Mouse (Mus musculus): ENCODE results near the gene Igdcc4. TPM values are rescaled to one million over a fixed set of nuclear protein-coding genes. Genes with fewer than 3 reads are reported as not detected.

Igdcc4 gene
- polyA plus RNA-seq, 1 experiment from 2014 or later, result 55.6 TPM

GRCm38 (mm10) chr9:65154692-65155455, 53.6 kb downstream of the Igdcc4 start:
- no peak overlapping the region for H3K27ac ChIP-seq (replicated peaks; ENCODE audit: low read depth, low read length)
- no peak for ATAC-seq (ENCODE audit: low read depth)
- no peaks in the 10 kb centered on the region for H3K9me3 ChIP-seq (ENCODE audit: control insufficient read depth, low read length)
- H3K4me1 ChIP-seq (ENCODE audit: control insufficient read depth, insufficient read depth, low read length), result peaks cover 16% of the 10 kb centered on the region
- WGBS, result 41% methylated on average over 9 of the region's 9 CpGs
- no peak overlapping the region for H3K9ac ChIP-seq (ENCODE audit: low read depth, low read length)
- no peaks in the 10 kb centered on the region for H3K36me3 ChIP-seq (ENCODE audit: control insufficient read depth, insufficient read depth, low read length)
- no peak for DNase-seq (ENCODE audit: low spot score)
- H3K4me2 ChIP-seq (ENCODE audit: low read depth, low read length), result no peak overlapping the region
- no peaks in the 10 kb centered on the region for H3K27me3 ChIP-seq (replicated peaks; ENCODE audit: control insufficient read depth, insufficient read depth, low read length)
- H3K4me3 ChIP-seq (ENCODE audit: low read depth, low read length), result no peak overlapping the region

- Histone ChIP-seq H3K36me3 (ENCODE audit: control insufficient read depth, insufficient read depth, low read length) (no peaks in the 10 kb centered on the region), H3K9ac (ENCODE audit: low read depth, low read length) (no peak overlapping the region), H3K27ac (replicated peaks; ENCODE audit: low read depth, low read length) (no peak overlapping the region), H3K4me2 (ENCODE audit: low read depth, low read length) (no peak overlapping the region), H3K4me1 (ENCODE audit: control insufficient read depth, insufficient read depth, low read length) (peaks cover 16% of the 10 kb centered on the region), H3K27me3 (replicated peaks; ENCODE audit: control insufficient read depth, insufficient read depth, low read length) (peaks cover 8% of the 10 kb centered on the region; the same call in 1 of the 2 replicates), H3K4me3 (ENCODE audit: low read depth, low read length) (no peak overlapping the region), H3K9me3 (ENCODE audit: control insufficient read depth, low read length) (no peaks in the 10 kb centered on the region)
- 8% methylated on average over 7 of the region's 8 CpGs for WGBS
- ATAC-seq (ENCODE audit: low read depth), result peak; percentile 24; the same call in 1 of the 2 replicates
- DNase-seq (ENCODE audit: low spot score), result no peak
Observed at GRCm38 (mm10) chr9:65156604-65157003, 55.3 kb downstream of the Igdcc4 start.

GRCm38 (mm10) chr9:65157631-65158030, 56.3 kb downstream of the Igdcc4 start:
- Histone ChIP-seq H3K9ac (ENCODE audit: low read depth, low read length) (no peak overlapping the region), H3K27ac (replicated peaks; ENCODE audit: low read depth, low read length) (no peak overlapping the region), H3K4me1 (ENCODE audit: control insufficient read depth, insufficient read depth, low read length) (peaks cover 16% of the 10 kb centered on the region), H3K9me3 (ENCODE audit: control insufficient read depth, low read length) (no peaks in the 10 kb centered on the region), H3K4me3 (ENCODE audit: low read depth, low read length) (no peak overlapping the region), H3K36me3 (ENCODE audit: control insufficient read depth, insufficient read depth, low read length) (no peaks in the 10 kb centered on the region), H3K4me2 (ENCODE audit: low read depth, low read length) (no peak overlapping the region), H3K27me3 (replicated peaks; ENCODE audit: control insufficient read depth, insufficient read depth, low read length) (peaks cover 17% of the 10 kb centered on the region)
- no peak for ATAC-seq (ENCODE audit: low read depth)
- 22% methylated on average over 6 of the region's 6 CpGs for WGBS
- DNase-seq (ENCODE audit: low spot score), result no peak

GRCm38 (mm10) chr9:65161188-65161587, 59.9 kb downstream of the Igdcc4 start:
- H3K4me2 ChIP-seq (ENCODE audit: low read depth, low read length), result no peak overlapping the region
- H3K4me1 ChIP-seq (ENCODE audit: control insufficient read depth, insufficient read depth, low read length), result peaks cover 19% of the 10 kb centered on the region
- no peak overlapping the region for H3K9ac ChIP-seq (ENCODE audit: low read depth, low read length)
- H3K9me3 ChIP-seq (ENCODE audit: control insufficient read depth, low read length), result no peaks in the 10 kb centered on the region
- 50% methylated on average over 4 of the region's 4 CpGs for WGBS
- peaks cover 33% of the 10 kb centered on the region for H3K27me3 ChIP-seq (replicated peaks; ENCODE audit: control insufficient read depth, insufficient read depth, low read length)
- no peaks in the 10 kb centered on the region for H3K36me3 ChIP-seq (ENCODE audit: control insufficient read depth, insufficient read depth, low read length)
- no peak overlapping the region for H3K4me3 ChIP-seq (ENCODE audit: low read depth, low read length)
- no peak overlapping the region for H3K27ac ChIP-seq (replicated peaks; ENCODE audit: low read depth, low read length)
- ATAC-seq (ENCODE audit: low read depth) (no peak), DNase-seq (ENCODE audit: low spot score) (no peak)

GRCm38 (mm10) chr9:65161881-65162280, 60.6 kb downstream of the Igdcc4 start:
- H3K27me3 ChIP-seq (replicated peaks; ENCODE audit: control insufficient read depth, insufficient read depth, low read length), result peaks cover 33% of the 10 kb centered on the region
- no peak overlapping the region for H3K4me2 ChIP-seq (ENCODE audit: low read depth, low read length)
- 26% methylated on average over 8 of the region's 8 CpGs for WGBS
- no peak overlapping the region for H3K4me3 ChIP-seq (ENCODE audit: low read depth, low read length)
- DNase-seq (ENCODE audit: low spot score) (no peak), ATAC-seq (ENCODE audit: low read depth) (no peak)
- H3K4me1 ChIP-seq (ENCODE audit: control insufficient read depth, insufficient read depth, low read length), result peaks cover 12% of the 10 kb centered on the region
- H3K9me3 ChIP-seq (ENCODE audit: control insufficient read depth, low read length), result no peaks in the 10 kb centered on the region
- H3K27ac ChIP-seq (replicated peaks; ENCODE audit: low read depth, low read length), result no peak overlapping the region
- no peak overlapping the region for H3K9ac ChIP-seq (ENCODE audit: low read depth, low read length)
- H3K36me3 ChIP-seq (ENCODE audit: control insufficient read depth, insufficient read depth, low read length), result no peaks in the 10 kb centered on the region

GRCm38 (mm10) chr9:65162711-65163639, 61.7 kb downstream of the Igdcc4 start:
- Histone ChIP-seq H3K4me3 (ENCODE audit: low read depth, low read length) (peak overlapping the region; percentile 50), H3K9me3 (ENCODE audit: control insufficient read depth, low read length) (no peaks in the 10 kb centered on the region), H3K4me1 (ENCODE audit: control insufficient read depth, insufficient read depth, low read length) (peaks cover 4% of the 10 kb centered on the region; the same call in 1 of the 2 replicates), H3K27me3 (replicated peaks; ENCODE audit: control insufficient read depth, insufficient read depth, low read length) (peaks cover 33% of the 10 kb centered on the region), H3K27ac (replicated peaks; ENCODE audit: low read depth, low read length) (no peak overlapping the region), H3K9ac (ENCODE audit: low read depth, low read length) (peak overlapping the region; percentile 58), H3K36me3 (ENCODE audit: control insufficient read depth, insufficient read depth, low read length) (no peaks in the 10 kb centered on the region), H3K4me2 (ENCODE audit: low read depth, low read length) (peak overlapping the region; percentile 95)
- peak; percentile 62; the same call in 1 of the 2 replicates for ATAC-seq (ENCODE audit: low read depth)
- WGBS, result 1% methylated on average over 30 of the region's 69 CpGs
- no peak for DNase-seq (ENCODE audit: low spot score)

- Histone ChIP-seq H3K27me3 (replicated peaks; ENCODE audit: control insufficient read depth, insufficient read depth, low read length) (peaks cover 33% of the 10 kb centered on the region), H3K4me3 (ENCODE audit: low read depth, low read length) (no peak overlapping the region), H3K36me3 (ENCODE audit: control insufficient read depth, insufficient read depth, low read length) (no peaks in the 10 kb centered on the region), H3K9ac (ENCODE audit: low read depth, low read length) (no peak overlapping the region), H3K27ac (replicated peaks; ENCODE audit: low read depth, low read length) (no peak overlapping the region), H3K4me2 (ENCODE audit: low read depth, low read length) (no peak overlapping the region), H3K4me1 (ENCODE audit: control insufficient read depth, insufficient read depth, low read length) (peaks cover 8% of the 10 kb centered on the region), H3K9me3 (ENCODE audit: control insufficient read depth, low read length) (no peaks in the 10 kb centered on the region)
- 23% methylated on average over 1 of the region's 1 CpGs for WGBS
- no peak for DNase-seq (ENCODE audit: low spot score)
- no peak for ATAC-seq (ENCODE audit: low read depth)
Observed at GRCm38 (mm10) chr9:65164870-65165269, 63.6 kb downstream of the Igdcc4 start.

GRCm38 (mm10) chr9:65166386-65166785, 65.1 kb downstream of the Igdcc4 start:
- Histone ChIP-seq H3K4me3 (ENCODE audit: low read depth, low read length) (no peak overlapping the region), H3K27me3 (replicated peaks; ENCODE audit: control insufficient read depth, insufficient read depth, low read length) (peaks cover 28% of the 10 kb centered on the region), H3K4me2 (ENCODE audit: low read depth, low read length) (no peak overlapping the region), H3K4me1 (ENCODE audit: control insufficient read depth, insufficient read depth, low read length) (peaks cover 8% of the 10 kb centered on the region), H3K9me3 (ENCODE audit: control insufficient read depth, low read length) (no peaks in the 10 kb centered on the region), H3K9ac (ENCODE audit: low read depth, low read length) (no peak overlapping the region), H3K27ac (replicated peaks; ENCODE audit: low read depth, low read length) (no peak overlapping the region), H3K36me3 (ENCODE audit: control insufficient read depth, insufficient read depth, low read length) (no peaks in the 10 kb centered on the region)
- 29% methylated on average over 9 of the region's 9 CpGs for WGBS
- DNase-seq (ENCODE audit: low spot score), result no peak
- no peak for ATAC-seq (ENCODE audit: low read depth)
